Mouse (Mus musculus): ENCODE data around the gene Hsd17b13.
A peak's percentile ranks its signal among the peaks of the same experiment; 100 is the strongest.

Hsd17b13 gene

DNA sequence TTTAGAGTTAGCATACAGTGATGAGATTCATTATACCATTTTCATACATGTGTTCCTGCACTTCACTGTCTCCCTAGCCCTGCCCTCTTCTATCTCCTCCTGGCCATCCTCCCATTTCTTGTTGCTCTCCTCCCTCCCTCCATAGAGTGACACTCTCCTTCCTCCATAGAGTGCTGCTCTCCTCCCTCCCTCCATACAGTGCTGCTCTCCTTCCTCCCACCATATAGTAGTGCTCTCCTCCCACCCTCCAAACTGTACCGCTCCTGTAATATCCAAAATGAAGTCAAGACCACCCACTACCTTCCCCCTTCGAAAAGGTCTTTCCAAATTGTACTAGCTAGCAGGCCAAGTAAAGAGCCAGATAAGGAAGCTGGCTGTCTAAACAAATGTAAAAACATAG lies 53.5 kb downstream of the Hsd17b13 start:
- DNase-seq (ENCODE audit: low spot score in 2 of 2): no peak

DNA sequence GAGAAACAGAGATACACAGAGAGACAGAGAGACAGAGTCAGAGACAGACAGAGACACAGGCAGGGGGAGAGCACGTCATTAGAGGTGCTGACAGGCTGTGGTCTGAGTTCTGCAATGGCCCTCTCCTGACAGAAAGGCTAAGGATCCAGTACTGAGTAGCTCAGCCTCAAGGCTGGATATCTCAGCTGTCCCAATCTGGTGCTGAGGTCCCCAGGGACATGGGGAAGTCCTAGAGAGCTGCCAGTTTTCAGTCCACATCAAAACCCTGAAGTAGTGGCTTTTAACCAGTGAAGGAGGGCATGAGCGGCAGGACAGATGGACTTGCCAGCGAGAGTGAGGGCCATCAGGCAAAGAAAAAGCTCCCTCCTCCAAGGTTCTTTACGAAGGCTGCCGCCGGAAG lies 54.1 kb downstream of the Hsd17b13 start:
- no peak for DNase-seq (ENCODE audit: low spot score in 2 of 2)

DNA sequence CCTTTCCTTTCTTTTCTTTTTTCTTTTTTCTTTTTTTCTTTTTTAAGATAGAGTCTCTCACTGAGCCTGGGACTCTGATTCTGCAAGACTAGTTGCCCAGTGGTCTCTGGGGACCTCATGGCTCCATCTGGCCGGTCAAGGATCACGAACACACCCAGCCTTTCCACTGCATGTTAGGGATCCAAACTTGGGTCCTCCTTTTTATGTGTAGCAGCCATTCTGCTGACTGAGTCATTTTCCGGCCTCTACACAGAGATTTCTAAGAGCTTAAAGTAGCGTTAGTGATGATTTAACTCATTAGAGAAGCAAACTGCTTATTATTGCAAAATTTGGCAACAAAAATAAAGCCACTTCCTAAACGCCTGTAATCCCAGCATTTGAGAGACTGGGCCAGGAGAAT lies 54.8 kb downstream of the Hsd17b13 start:
- no peak for DNase-seq (ENCODE audit: low spot score in 2 of 2)

DNA sequence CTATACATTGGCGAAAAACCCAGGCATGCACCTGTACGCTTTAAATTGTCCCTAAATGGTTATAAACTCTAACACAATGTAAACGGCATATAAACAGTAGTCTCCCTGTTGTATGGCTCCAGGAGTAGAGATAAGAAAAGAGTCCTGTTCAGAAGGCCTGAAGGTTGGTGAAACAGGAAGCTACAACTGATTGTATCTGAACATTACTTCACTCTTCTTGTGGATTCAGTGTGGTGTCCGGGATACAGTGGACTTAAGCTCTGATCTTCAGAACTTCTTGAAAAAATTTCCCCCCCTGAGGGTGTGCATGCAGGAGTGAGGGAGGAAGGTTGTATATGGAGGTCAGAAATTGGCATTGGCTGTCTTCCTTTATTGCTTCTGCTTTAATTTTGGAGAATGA lies 57.7 kb downstream of the Hsd17b13 start:
- no peak for DNase-seq (ENCODE audit: low spot score in 2 of 2)

DNA sequence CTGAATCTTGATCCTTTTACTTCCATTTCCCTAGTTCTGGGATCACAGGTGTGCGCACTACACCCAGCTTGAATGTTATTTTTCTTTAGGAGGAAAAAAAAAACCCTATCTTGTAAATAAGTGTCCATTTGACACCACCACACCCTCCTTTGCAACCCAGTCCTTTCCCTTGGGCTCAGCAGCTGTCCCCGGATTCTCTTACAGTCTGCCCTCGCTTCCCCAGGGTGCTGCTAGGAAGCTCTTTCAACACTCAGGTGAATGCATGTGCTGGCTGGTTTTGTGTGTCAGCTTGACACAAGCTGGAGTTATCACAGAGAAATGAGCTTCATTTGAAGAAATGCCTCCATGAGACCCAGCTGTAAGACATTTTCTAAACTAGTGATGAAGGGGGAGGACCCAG lies 59.0 kb downstream of the Hsd17b13 start:
- DNase-seq (ENCODE audit: low spot score in 2 of 2): no peak

DNA sequence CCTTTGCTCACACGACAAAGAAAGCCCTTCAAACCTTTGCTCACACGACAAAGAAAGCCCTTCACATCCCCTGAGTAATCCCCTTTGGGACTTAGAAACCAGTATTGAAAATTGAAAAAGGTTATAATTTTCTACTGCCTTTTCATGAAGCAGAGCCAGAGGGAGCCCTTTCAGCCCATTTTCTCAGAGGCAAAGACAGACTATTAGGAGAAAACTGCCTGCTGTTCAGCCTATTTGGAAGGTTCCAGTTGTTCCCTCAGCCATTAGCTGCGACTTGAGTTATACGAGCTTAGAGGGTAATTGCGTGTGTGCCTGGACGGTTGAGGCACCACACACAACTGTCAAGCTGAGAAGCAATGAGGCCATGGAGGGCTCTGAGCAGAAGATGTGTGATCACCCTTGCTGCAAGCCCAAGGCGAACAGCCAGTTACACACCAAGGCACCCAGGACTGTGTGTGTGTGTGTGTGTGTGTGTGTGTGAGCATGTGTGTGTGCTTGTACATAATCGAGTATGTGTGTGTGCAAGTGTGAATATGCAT lies 59.8 kb downstream of the Hsd17b13 start:
- no peak for DNase-seq (ENCODE audit: low spot score in 2 of 2)

DNA sequence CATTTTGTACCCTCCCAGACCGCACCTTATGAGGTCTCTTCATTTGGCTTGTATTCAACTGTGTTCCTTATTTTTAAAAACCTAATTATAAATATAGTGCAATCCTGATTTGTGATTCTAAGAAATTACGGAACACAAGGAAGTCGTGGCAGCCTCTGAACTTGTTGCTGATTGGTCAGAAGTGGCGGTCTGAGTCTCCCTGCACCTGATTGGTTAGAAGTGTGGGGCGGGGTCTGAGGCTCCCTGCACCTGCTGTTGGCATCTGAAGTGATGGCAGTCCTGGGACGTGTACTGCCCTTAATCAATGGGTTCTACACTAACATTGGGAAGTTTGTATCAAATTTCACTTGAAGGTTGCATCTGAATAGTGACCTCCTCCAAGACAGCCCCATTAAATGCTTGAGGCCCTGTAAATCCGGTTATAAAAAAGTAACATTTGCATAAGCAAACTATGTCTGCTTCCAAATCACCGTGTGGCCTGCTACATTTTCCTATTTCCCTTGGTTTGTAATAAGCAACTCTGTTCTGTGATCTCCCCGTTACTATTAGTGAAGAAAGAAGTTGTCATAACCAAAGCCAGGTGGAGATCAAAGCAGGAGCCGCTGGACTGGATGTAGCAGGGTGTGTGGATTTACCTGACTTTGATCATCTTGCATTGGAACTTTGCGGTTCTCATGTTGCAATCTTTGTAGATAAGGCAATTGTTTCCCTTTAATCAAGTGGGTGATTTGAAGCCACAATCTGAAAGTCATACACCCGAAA lies 60.4 kb downstream of the Hsd17b13 start:
- no peak for DNase-seq (ENCODE audit: low spot score in 2 of 2)

DNA sequence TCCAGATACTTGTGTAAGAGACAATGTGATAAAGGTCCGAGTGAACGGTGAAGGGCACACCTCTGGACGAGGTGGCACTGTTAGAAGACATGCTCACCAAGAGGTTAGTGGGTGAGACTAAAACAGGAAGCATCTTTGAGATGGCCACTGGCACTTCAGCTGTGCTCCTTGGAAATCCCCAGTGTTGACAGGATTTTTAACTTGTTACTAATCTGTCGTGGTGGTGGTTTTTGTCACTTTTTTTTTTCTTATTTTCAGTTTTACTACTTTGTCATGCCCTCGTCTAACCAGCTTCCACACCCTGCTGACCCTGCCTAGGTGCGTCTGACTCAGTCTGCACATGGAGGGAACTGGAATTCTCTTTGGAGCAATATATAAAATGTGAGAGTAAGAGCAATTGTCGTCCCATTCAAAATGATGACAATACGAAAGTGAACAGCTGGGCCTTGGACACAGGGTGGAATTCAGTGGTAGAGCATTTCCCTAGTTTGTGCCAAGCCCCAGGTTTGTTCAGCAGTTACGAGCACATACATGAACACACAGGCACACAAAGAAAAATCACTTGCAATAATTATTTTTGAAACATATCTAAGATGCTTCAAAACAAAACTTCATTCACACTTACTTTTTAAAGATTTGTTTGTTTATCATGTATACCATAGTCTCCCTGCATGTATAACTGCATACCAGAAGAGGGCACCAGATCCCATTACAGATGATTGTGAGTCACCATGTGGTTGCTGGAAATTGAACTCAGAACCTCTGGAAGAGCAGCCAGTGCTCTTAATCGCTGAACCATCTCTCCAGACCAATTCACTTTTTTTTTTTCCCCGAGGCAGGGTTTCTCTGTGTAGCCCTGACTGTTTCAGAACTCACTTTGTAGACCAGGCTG lies 62.6 kb downstream of the Hsd17b13 start:
- no peak for DNase-seq (ENCODE audit: low spot score in 2 of 2)

DNA sequence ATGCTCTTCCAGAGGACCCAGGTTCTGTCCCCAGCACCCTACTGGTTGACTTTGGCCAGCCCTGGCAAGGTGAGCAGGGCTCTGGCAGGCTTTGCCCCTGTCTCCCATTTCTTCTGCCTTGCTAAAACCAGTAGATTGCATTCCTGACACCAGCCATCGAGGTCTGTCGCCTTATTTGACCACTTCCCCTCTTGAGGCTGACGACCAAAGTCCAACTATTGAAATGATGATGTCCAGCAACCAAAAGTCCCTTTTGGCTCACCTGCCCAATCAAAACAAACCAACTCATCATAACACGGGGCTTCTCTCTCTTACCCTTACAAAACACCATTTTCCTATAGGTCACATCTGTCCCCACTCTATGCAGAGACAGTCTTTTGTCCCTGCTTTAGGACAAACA lies 64.1 kb downstream of the Hsd17b13 start:
- DNase-seq (ENCODE audit: low spot score in 2 of 2): no peak

DNA sequence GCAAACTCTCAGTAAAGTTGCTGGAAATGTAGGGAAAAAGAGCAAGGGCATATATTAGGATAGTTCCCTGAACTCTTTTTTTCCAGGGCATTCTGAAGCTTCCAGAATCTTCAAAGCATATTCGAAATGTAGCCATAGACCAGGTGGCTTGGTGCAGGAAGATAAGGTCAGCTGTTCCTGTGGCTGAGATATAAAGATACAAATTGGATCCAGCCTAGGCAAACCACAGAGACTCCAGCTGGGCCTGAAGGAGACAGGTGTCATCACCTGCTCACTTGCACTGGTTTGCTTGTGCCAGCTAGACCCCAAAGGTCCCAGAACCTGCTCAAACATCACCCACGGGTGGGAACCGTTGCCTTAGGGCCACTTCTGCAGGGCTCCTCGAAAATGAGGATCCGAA lies 65.7 kb downstream of the Hsd17b13 start:
- no peak for DNase-seq (ENCODE audit: low spot score in 2 of 2)

DNA sequence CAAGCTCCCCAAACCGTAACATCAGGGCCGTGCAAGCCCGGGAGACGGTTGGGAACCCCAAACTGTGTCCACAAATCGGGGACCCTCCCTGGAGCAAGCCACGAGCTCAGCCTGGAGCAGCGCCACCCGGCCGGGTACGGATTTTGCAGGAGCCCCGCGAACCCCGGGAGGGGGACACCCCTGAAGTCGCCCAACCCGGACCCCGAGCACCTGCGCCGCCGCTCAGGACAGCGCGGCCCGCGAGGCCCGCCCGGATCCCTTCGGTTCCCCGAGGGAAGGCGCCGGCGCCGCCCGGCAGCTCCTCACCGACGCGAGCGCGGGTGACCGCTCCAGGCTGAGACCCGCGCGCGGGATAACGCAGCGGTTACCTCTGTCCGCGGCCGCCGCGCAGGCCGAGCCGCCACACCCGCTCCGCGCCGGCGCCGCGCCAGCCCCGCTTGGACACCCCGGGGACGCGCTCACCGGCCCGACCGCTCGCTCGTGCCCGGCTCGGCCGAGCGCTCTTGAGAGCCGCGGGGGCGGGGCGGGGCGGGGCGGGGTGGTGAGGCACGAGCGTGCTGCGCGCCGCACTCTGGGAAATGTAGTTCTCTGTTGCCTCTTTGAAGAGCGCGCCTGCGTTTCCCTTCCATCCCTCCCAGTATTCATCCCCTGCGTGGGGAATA lies 66.3 kb downstream of the Hsd17b13 start, which contains the start of gene Klhl8:
TSS of gene Klhl8 (minus strand) at position 512 of the 662 bp plus-strand sequence.
- peak; percentile 55 to 64 for DNase-seq (ENCODE audit: low spot score in 2 of 2)

DNA sequence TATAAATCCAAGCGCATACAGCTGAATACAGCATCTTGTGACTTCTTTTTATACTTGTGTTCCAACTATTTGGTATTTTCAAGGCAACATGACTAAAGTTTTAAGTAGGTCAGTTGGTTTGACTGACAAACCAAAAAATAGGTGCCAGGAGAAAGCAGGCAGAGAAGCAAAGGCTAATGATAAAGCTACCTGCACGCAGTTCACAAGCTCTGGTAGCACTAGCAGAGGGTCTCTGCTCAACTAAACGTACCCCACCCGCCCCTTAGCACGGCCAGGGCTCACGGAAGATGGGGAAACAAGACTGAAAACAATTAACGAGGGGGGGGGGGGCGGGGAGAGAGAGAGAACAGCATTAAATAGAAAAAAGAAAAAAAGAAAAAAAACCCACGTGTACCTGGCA lies 67.1 kb downstream of the Hsd17b13 start:
- DNase-seq (ENCODE audit: low spot score in 2 of 2): no peak

DNA sequence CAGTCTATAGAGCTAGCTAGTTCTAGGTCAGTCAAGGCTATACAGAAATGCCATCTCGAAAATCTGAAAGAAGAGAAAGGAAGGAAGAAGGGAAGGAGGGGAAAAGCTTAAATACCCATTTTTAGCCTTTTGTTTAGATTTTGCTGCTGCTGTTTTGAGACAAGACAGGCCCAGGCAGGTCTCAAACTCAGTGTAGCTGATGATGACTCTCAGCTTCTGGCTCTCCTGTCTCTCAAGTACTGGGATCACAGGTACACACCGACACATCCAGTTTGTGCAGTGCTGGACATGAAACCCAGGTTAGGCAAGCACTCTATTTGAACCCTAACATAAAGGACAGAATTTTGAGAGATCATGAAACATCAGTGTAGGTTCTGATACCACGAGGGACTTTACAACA lies 67.7 kb downstream of the Hsd17b13 start:
- DNase-seq (ENCODE audit: low spot score in 2 of 2): no peak

DNA sequence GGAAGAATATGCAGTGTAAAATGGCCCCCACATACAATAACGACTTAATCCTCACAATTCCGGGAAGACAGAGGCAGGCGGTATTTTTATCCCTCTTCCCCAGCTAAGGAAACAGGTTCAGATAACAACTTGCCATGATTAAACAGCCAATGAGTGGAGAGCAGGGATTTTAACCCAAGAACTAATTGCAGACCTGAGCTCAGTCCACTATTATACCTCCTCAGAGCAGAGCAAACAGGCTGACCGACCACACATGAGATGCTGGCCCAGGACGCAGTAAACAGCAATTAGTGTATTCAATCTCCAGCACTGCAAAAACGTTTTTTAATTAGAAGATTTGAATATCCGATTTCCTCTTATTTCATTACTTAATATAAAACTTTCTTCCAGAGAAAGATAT lies 68.4 kb downstream of the Hsd17b13 start:
- no peak for DNase-seq (ENCODE audit: low spot score in 2 of 2)

DNA sequence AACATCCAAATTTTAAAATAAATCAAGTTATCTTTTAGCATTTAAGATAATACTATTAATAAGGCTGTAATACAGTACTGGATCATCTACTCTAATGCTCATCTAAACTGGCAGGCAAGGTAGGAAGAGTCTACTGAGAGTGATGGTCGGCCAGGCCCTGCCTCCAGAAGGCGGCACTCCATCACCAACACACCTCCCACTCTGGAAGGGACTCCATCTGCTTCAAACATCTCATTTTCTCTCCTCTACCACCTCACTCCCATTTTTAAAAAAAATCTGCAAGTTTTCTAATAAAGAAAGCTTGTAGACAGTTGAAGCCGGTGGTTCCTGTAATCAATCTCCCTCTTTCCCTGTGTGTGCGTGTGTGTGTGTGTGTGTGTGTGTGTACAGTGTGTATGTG lies 69.4 kb downstream of the Hsd17b13 start:
- DNase-seq (ENCODE audit: low spot score in 2 of 2): no peak

DNA sequence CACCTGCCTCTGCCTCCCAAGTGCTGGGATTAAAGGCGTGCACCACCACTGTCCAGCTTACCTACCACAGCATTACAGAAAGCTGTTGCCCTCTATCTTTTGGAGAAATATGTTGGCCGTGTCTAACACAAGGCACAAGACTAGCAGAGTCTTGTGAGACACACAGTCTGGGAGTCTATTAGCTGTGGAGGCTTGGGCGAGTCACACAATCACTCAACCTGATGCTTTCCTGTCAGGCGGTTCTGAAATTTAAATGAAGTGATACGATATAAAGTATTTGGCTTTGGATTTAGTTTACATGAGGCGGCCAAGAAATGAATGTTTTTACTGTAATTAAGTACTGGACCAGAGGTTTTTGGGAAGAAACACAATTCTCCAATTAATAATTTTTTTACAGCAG lies 71.0 kb downstream of the Hsd17b13 start:
- no peak for DNase-seq (ENCODE audit: low spot score in 2 of 2)

All from frontal cortex, postnatal 14 days (tissue).